Mouse (Mus musculus) c-Kit-positive CD71-positive TER-119-negative erythroid progenitor cells, embryonic 14.5 days (primary cell): ENCODE results near the gene Wnt7b.

Experiments
- DNase-seq: peaks from one replicate; pipeline ENCODE4 v3.0.0-alpha.2; 2013; ENCODE audit warnings: low read depth

The Wnt7b gene

DNA sequence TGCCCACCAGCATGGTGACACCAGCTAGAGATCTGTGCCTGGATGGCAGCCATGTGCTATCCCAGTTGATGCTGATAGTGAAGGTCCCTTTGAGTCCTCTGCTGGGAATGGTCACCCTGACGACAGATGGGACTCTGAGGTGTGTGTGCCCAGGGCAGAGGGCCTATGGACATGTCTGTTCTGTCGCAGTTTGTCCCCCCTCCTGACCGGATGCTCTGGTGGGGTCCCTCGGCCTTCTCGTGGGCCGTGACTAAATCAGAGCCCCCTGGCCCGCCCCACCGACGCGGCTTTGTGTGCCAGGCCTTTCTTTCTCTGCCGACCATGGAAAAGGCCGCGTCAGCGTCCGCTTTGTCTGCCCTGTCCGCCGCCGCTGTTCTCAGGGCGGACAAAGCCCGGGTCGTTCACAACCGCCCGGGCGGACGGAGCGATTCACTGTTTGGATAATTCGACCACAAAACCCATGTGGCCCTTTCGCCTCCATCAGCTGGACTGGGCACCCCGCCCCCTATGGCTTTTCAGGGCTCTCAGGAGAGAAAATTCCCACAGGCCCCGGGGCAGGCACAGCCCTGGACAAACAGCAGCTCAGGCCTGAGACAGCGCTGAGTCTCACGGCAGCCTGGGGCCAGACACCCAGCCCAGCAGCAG, 74.8 kb downstream of the Wnt7b start:
- no peak for DNase-seq

DNA sequence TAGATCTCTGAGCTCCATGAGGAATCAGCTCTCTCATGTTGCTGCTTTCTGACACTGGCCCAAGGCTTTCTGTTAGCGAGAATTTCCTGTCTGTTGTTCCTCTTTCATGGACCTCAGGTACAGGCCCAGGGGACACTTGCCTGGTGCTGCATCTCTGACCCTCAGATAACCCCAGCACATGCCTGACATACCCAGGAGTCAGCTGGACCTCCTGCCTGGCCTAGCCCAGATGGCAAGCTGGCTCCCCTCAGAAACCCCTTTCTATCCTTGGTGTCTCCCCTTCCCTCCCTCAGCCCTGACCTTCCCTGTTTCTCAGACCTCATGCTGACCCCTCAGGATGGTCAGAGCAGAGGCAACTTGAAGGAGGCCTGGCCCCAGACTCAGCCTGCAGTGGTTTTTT, 75.6 kb downstream of the Wnt7b start:
- no peak for DNase-seq

DNA sequence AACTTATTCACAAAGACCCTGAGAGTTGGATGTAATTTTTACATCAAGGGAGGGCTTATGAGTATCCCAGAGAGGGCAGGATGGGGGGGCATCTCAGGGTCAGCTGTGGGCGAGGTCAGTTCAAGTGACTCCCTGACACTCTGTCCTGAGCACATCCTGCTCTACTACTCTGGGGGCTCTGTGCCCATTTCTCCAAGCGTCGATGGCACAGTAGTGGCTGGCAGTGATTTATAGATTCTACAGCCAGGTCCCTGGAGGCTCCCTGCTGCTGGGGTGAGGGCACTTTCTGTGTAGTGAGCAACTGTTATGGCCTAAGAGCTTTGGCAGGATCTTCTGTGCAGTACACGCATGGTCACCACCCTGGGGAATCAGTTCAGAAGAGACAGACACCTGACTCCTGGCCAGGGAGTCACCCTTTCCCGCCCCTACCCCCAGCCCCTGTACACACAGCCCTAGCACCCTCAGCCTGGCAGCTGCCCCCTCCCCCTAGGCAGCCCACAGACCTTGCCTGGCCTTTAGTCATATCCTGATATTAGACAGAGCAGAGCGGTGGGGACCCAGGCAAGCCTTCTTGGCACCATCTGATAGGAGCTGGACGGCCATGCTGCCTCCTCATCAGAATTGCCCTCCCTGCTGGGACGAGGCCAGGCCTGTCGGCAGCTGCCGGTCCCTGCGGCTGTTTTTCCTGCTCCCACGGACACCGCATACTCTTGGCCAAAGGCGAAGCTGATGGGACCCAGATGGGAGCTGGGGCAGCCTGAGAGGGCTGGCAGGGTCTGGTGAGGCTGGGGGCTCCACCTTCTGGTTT, 77.0 kb downstream of the Wnt7b start:
- no peak for DNase-seq

DNA sequence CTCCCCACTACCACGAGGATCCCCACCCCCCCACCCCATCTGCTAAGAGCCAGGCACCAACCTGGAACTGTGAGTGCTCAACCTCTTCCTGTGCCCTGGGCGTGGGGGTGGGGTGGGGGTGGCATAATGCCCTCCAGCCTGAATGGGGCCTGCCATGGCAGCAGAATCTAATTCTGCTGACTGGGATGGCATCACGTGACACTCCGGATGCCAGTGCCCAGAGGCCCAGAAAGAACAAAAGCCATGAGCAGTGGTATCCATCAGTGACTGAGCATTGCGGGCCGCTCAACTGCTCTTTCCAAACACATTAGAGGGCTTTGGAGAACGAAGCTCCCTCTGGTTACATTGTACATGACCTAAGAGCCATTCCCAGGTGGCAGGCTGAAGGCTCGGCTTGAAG, 79.1 kb downstream of the Wnt7b start, which contains the start of gene 7530416G11Rik:
TSS of gene 7530416G11Rik (minus strand) at position 101 of the 400 bp plus-strand sequence.
- no peak for DNase-seq

DNA sequence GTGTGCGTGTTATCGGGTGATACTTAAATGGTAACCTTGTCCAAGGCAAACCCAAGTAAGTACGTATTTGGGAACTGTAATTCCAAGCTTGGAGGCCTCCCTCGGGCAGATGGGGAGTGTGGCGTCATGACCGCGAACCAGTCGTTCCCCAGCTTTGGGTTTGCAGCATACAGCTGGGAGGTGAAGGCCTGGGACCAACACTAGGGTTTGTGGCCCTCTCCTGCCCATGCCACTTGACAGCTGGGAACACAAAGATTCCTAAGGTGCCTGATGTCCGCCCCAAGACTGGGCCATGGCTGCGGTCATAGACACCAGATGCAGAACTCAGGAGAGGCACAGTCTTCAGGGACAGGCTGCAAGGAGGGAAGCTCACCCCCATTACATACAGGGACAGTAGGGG, 82.0 kb downstream of the Wnt7b start:
- no peak for DNase-seq

DNA sequence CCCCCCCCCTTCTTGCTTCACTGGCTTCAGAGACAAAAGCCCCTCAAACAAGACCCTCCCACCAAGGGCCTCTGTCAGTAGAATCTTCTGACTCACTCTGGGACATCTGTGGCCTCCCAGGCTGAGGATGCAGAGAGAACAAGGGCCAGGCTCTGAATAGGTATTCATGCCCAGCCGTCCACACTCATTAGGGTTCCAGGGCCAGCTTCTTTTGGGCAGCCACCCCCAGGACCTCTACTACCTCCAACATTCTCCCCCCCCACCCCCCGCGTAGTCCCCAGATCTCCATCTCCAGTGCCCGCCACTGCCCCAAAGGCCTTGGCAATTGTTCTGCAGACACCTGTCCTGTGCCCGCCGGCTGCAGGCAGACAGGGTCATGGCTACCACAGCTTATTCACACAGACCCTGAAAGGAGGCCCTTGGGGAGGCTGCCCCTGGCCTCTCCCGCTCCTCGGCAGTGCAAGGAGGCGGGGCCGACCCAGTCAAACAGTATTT, 84.2 kb downstream of the Wnt7b start:
- DNase-seq = no peak

DNA sequence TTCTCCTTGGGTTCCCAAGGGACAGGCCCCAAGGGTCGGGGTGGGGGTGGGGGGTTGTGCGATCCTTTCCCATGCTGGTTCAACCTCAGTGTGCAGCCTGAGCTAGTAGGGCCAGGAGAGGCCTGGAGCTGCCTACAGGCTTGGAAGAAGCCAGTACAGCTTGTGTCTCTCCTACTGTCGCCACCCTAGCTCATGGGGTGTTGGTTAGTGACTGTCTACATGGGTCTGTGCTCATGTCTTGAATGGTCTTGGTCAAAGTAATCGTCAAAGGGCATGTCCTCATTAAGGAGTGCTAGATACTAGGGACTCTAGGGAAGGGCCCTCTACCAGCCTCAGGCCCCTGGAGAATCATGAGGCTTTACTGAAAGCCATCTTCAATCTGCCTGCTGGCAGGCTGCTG, 84.7 kb downstream of the Wnt7b start:
- no peak for DNase-seq

DNA sequence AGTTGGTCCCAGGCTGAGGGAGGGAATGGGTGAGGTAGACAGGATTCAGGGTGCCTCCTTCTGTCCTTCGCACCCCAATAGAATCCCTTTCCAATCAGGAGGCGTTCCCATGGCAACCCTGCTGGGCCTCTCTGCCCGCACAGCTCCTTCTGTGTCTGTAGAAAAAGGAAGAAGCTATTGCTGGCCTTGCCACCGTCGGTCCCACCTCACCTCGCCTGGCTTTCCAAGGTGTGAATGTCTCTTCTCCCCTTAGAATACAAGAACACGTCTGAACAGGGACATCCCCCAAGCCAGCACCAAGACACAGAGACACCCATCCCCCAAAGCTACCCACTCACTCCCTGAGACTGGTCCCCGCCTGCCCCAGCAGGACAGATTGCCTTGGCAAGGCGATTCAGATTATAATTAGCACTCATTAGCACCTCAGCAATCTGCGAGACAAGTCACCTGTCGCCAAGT, 88.1 kb downstream of the Wnt7b start:
- no peak for DNase-seq

DNA sequence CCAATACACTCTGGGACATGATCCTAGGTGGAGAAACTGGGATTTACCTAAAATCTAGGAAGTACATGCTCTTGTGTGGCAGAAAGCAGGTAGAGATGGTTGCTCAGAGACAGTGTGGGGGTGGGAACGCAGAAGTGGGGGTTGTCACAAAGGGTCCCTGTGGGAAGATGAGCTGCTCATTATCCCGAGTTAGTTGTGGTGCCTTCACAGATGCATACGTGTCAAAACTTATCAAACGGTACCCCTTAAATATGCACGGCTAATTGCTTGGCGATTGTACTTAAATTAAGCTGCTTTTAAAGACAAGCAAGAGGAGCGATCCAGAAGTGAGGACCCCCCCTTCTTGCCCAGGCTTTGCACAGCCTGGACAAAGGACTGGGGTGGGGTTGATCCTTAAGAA, 92.5 kb downstream of the Wnt7b start:
- DNase-seq = no peak

DNA sequence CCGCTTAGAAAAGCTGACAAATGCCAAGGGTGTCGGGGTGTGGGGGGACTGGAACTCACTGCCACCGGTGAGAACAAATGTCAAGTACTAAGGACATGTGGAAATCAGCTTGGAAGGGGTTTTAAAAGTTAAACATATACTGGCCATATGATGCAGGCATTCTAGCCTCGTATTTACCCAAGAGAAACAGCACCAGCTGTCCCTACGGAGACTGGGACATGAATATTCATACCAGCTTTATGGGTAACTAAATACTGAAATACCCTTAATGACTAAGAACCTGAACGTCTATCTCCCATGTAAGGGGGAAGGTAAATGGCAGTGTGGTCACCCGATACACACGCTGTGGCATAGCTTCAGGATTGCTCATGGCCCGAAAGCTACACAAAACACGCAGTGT, 93.4 kb downstream of the Wnt7b start:
- no peak for DNase-seq
